Mouse (Mus musculus): ENCODE data around the gene Hist1h4j. TPM values are rescaled to one million over a fixed set of nuclear protein-coding genes. Genes with fewer than 3 reads are reported as not detected.
"Not testable (repeated sequence)": the region's sequence is repeated elsewhere in the genome, so short reads cannot be mapped to it uniquely, and the experiment has no call there.

Hist1h4j gene
- total RNA-seq (2021), result 10 to 100 TPM; 17.6 to 19.5 TPM

DNA sequence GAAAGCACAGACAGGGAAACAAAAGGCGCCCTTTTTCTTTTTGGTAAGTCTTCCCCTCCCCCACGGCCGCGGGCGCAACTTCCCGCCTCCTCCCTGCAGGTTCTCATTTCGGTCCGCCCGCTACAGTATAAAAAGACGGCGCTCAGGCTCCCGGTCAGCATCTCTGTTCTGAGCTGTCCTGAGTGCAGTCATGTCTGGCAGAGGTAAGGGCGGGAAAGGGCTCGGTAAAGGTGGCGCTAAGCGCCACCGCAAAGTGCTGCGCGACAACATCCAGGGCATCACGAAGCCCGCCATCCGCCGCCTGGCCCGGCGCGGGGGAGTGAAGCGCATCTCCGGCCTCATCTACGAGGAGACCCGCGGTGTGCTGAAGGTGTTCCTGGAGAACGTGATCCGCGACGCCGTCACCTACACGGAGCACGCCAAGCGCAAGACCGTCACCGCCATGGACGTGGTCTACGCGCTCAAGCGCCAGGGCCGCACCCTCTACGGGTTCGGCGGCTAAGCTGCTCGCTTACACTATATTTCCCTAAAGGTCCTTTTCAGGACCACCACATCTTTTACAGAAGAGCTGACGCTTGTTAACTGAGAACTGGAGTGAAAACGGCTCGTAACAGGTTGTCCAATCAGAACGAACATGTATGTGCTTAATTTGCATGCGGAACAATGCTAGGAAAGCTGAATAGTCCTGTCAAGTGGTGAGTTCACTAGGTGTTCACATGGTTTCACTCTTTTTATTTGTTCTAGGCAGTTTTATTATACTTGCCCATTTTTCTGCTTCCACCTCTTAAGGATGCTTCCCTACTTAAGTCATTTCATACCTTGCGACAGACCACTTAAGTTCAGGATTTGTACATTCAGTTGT is at the start of gene Hist1h4j:
Hist1h4j (plus strand) TSS at position 159 of the 862 bp plus-strand sequence.
- DNase-seq (ENCODE audit: extremely low spot score in 1 of 2, low spot score in 1 of 2), result peak; percentile 52 to 69

- no peak for DNase-seq (ENCODE audit: extremely low spot score in 1 of 2, low spot score in 1 of 2)
These were observed 37.1 kb upstream of the Hist1h4j start, which contains the start of gene Olfr1359 for GRCm38 (mm10) chr13:21697811-21698210. Gene Olfr1359, plus strand, starts transcription at chr13:21698111.

- DNase-seq (ENCODE audit: extremely low spot score in 1 of 2, low spot score in 1 of 2), result no peak
These were observed 28.2 kb upstream of the Hist1h4j start for GRCm38 (mm10) chr13:21706669-21707068.

- peak; percentile 81 to 92 for DNase-seq (ENCODE audit: extremely low spot score in 1 of 2, low spot score in 1 of 2)
These were observed 24.7 kb upstream of the Hist1h4j start for GRCm38 (mm10) chr13:21710031-21710711.

DNA sequence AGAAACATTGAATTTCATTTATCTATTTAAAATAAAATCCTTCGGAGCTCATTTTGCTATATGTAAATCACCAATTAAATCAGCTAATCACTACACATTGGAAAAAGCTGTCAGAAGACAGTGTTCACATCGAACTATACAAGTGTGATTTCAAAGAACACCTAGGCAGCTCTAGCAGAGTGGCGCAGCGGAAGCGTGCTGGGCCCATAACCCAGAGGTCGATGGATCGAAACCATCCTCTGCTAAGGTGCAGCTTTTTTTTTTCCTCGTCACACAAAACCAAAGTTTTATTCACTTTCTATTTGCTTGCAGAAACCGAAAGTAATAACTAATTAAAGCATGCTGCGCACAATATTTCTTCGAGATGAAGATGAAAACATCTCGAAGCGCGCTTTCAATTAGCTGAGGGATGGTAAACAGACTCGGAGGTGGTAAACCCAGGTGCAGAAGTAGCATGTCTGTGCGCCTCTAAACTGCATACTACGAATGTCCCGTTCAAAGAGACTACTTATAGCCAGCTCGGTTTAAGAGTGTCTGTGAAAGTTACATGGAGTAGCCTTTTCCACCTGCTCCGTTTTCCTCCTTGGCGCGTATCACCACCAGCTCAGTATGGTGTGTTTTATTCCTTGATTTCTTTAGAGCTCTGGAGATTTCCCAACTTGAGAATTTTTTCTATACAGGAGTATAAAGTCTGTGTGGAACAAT is 23.9 kb upstream of the Hist1h4j start:
- DNase-seq (ENCODE audit: extremely low spot score in 1 of 2, low spot score in 1 of 2), result peak; percentile 75 to 82

DNA sequence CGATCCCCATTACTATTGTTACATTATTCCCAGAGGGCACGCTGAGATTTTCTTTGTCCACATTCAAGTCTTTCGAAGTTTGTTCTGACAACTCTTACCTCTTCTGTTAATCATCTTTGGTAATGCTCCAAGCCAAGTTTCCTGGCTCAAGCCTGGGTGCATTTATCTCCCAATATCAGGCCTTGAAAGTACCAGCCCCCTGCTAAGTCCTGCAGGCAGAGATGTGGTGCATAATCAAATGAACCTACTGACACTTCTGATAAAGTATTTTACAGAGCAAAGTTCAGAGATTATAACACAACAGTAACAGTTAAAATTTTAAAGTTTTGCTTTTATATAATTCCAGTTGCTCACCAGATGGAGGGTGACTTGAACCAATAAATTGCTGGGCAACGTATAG is 23.2 kb upstream of the Hist1h4j start:
- DNase-seq (ENCODE audit: extremely low spot score in 1 of 2, low spot score in 1 of 2), result no peak

- peak; percentile 28 to 59 for DNase-seq (ENCODE audit: extremely low spot score in 1 of 2, low spot score in 1 of 2)
These were observed 20.1 kb upstream of the Hist1h4j start for GRCm38 (mm10) chr13:21714725-21715124.

DNA sequence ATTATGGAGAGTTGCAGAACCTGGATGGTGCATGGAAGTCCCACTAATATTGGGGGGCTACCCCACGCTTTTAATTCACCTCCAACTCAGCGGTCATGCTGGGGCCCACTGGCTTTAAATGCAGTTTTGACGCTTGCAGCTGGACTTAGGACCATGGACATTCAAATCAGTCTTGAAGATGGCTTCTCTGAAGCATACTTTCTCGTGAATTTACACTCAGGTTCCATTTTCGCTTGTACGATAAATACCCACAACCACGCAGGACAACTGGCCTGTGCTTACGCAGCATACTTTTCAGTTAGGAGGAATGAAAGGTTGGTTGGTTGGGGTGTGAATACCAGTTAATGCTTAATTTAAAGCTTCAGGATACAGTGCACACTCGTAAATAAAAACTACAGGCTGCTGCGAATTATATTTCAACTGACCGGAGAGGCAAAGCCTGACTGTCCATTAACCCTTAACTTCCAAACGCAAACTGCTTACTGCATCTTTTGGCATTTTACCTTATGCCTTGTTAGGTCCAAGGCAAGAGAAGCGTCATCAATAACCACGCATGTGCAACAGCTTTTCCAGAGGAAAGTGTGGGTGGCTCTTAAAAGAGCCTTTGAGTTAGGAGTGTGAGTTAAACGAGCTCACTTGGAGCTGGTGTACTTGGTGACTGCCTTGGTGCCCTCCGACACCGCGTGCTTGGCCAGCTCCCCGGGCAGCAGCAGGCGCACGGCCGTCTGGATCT is 19.6 kb upstream of the Hist1h4j start:
- peak in 1 of 2 experiments; percentile 5 for DNase-seq (ENCODE audit: extremely low spot score in 1 of 2, low spot score in 1 of 2)

GRCm38 (mm10) chr13:21715864-21716539 is 18.9 kb upstream of the Hist1h4j start, which contains the start of the genes Hist1h2bl and Hist1h2ai:
Gene Hist1h2bl, minus strand, starts transcription at chr13:21716143.
Gene Hist1h2ai, plus strand, starts transcription at chr13:21716422.
- peak; percentile 52 to 61 for DNase-seq (ENCODE audit: extremely low spot score in 1 of 2, low spot score in 1 of 2)

GRCm38 (mm10) chr13:21716540-21717391 is 18.1 kb upstream of the Hist1h4j start:
- not testable (repeated sequence) for DNase-seq (ENCODE audit: extremely low spot score in 1 of 2, low spot score in 1 of 2)

DNA sequence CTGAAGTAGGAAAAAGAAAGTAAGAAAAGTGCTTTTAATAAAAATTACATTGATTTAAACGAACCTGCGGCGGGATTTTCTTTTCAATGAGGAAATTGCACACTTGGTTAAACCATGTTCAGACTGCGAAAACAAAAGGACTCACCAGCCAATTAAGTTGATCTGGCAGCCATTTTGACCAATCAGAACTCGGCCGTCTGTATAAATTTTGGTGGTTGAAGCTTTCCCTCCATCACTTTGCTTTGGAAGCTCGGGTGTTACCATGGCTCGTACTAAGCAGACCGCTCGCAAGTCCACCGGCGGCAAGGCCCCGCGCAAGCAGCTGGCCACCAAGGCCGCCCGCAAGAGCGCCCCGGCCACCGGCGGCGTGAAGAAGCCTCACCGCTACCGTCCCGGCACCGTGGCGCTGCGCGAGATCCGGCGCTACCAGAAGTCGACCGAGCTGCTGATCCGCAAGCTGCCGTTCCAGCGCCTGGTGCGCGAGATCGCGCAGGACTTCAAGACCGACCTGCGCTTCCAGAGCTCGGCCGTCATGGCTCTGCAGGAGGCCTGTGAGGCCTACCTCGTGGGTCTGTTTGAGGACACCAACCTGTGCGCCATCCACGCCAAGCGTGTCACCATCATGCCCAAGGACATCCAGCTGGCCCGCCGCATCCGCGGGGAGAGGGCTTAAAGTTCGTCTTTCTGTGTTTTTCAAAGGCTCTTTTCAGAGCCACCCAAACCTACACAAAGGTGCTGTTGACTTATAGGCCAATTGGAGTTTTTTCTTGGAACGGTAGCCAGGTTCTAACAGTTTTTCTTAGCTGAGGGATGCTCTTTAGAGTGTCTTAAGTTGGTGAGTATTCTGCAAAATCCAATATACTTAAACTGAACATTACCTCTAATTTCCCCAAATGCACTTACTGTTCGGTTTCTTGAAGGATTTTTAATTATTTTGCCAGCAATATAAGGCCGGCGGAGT is 17.2 kb upstream of the Hist1h4j start, which contains the start of gene Hist1h3h:
Hist1h3h (plus strand) TSS at position 263 of the 961 bp plus-strand sequence.
- peak; percentile 66 to 82 for DNase-seq (ENCODE audit: extremely low spot score in 1 of 2, low spot score in 1 of 2)

GRCm38 (mm10) chr13:21718381-21719080 is 16.3 kb upstream of the Hist1h4j start:
- no peak for DNase-seq (ENCODE audit: extremely low spot score in 1 of 2, low spot score in 1 of 2)

- not testable (repeated sequence) for DNase-seq (ENCODE audit: extremely low spot score in 1 of 2, low spot score in 1 of 2)
These were observed 13.6 kb upstream of the Hist1h4j start for GRCm38 (mm10) chr13:21721107-21721756.

- peak; percentile 53 to 59 for DNase-seq (ENCODE audit: extremely low spot score in 1 of 2, low spot score in 1 of 2)
These were observed 13.0 kb upstream of the Hist1h4j start, which contains the start of gene Hist1h2bm for GRCm38 (mm10) chr13:21721757-21722372. Gene Hist1h2bm, plus strand, starts transcription at chr13:21722044.

DNA sequence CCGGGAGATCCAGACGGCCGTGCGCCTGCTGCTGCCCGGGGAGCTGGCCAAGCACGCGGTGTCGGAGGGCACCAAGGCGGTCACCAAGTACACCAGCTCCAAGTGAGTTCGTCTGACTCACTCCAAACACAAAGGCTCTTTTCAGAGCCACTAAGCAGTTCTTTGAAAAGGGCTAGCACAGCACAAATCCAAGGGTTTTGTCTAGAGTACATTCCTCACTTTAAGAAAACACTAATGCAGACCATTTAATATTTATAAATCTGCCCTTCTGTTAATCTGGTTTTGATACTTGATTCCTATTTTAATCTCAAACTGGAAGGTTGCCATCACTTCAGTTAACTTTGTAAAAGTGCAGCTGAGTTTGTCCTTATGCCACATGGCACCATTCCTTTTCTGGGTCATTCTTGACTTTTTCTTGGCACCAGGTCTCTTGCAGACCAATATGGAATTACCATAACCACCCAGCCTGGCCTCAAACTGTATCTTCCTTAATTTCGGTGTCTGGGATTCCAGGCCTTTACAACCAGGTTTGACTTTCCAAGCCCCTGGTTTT is 12.4 kb upstream of the Hist1h4j start:
- DNase-seq (ENCODE audit: extremely low spot score in 1 of 2, low spot score in 1 of 2), result no peak

Data from layer of hippocampus, postnatal 25 days (tissue).